Mouse (Mus musculus): ENCODE measurements around the gene Rif1.

Rif1 gene

GRCm38 (mm10) chr2:52072491-52073140 is at the start of gene Rif1:
Gene Rif1 (plus strand): TSS chr2:52072832.
- peak; percentile 90 to 94 for DNase-seq

DNA sequence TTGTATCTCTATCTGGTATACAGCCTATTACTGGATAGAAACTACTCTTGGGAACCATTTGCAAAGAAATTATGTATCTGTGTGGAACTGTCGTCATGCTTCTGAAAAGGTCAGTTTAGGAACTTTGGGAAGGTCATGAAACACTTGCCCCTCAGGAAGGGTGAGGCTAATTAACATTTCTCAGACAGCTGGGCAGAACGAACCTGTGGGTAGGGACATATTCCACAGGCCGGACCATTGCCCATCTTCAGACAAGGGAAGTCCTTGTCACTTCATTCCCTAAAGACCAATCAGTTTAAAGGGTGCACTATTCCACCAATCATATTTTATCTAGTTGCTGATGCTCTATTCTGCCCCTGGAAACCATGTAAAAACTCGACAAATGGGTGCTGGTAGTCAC is 45.6 kb upstream of the Rif1 start:
- DNase-seq: no peak

DNA sequence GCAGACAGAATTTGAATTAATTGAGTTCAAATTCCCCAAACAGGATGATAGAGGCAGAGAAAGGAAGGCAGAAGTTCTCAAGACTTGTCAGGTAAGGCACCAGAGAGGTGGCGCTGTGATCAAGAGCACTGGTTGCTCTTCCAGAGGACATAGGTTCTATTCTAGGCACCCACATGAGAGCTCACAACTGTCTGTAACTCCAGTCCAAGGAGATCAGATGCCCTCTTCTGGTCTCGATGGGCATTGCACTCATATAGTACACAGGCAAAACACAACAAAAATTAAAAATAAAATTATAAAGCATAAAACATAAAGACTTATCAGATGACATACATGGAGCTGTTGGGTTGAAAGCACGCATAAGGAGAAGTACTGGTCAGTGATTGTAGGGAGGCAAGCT is 43.2 kb upstream of the Rif1 start:
- no peak for DNase-seq

DNA sequence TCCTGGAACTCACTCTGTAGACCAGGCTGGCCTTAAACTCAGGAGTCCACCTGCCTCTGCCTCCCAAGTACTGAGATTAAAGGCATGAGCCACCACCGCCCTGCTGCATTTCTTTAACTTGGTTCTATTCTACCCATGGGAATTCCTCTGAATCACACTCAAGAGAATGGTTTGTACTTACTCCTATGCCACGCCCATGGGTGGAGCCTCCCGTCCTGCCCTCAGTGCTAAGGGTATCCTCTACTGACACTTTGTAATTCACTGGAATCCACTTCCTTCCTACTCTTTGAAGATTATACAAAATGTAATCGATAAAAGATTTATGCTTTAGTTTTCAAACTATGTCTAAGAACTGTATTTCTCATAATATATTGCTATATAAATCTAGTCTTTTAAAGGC is 41.1 kb upstream of the Rif1 start:
- no peak for DNase-seq

DNA sequence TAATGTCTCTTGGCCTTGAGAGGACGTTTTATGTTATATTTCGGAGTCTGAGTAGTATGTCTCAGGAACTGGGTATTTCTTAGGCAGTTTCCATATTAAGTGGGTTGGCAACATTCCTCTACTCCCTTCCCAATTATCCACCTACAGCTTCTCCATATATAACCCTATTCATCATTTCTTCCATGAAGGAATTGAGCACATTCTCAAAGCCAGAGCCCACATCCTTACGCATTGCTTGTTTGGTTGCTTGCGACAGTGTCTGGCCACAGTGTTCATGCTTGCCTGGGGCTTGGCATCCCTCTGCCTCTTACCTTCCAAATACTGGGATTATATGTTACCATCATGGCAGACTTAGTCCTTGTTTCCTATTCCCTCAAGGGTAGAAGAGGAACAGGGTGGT is 38.0 kb upstream of the Rif1 start:
- no peak for DNase-seq

- DNase-seq: no peak
Observed at GRCm38 (mm10) chr2:52035144-52035543, 37.5 kb upstream of the Rif1 start.

GRCm38 (mm10) chr2:52036929-52037595 is 35.6 kb upstream of the Rif1 start:
- no peak for DNase-seq

DNA sequence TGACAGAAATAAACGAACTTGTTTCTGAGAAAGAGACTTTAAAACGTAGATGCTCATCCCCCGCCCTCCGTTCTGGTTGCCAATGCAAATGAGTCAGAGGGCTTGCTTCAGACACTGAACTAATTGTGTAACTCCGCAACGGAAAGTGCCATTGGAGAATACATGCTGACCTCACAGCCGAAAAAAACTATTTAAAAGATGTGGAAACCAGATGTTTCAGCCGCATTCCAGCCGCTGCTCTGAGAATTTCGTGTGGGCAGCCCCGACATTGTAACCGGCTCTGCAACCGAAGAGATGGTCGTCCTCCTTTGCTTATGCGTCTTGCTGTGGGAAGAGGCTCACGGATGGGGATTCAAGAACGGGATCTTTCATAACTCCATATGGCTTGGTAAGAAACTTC is 34.8 kb upstream of the Rif1 start, which contains the start of gene Tnfaip6:
TSS of gene Tnfaip6 (plus strand) at position 128 of the 400 bp plus-strand sequence.
- peak; percentile 56 to 62 for DNase-seq

GRCm38 (mm10) chr2:52038558-52038957 is 34.1 kb upstream of the Rif1 start:
- no peak for DNase-seq

DNA sequence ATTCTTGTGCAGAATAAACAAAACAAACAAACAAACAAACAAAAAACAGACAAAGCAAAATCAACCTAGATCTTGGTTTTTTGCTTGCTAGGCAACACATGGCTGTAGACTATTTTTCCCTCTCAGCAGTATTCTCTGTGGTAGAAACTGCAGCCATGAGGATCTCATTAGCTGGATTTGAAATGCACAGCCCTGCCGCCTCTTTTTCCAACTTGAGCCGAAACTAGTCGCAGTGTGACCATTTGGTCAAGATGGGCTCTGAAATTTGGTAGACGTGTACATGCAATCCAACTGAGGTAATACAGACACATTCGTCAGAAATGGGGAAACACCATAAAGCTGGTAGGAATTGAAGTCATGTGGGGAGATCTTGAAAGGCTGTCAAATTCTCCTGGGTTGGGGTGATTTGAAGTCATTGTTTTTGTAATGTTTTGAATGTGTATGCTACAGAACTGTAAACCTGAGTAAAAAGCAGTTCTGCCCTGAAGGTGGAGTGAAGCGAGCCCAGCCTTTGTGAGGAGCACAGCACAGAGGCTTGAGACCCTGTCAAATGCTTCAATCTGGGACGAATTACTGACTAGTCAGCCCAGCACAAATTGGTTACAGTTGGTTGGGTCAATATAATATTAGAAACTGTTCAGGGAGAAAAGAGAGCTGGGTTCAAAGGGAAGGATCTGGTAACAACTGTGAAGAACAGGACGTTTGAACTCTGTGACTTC is 33.4 kb upstream of the Rif1 start:
- no peak for DNase-seq

DNA sequence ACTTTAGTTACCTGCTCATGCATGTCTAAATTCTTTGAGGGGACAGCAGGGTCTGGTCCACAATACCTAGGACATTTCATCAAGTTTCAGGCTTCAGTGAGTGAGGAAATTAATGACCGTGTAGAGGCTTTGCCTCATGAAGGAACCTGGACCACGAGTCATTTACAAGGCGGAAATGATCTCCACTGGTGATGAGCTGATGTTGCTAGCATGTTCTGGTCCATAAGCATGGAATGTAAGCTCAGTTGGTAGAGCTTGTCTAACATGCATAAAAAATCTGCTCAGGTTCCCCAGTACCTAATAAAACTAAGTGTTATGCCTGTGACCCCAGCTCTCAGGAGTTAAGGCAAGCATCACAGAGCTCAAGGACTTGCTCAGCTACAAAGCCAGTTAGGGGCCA is 30.5 kb upstream of the Rif1 start:
- DNase-seq: no peak

DNA sequence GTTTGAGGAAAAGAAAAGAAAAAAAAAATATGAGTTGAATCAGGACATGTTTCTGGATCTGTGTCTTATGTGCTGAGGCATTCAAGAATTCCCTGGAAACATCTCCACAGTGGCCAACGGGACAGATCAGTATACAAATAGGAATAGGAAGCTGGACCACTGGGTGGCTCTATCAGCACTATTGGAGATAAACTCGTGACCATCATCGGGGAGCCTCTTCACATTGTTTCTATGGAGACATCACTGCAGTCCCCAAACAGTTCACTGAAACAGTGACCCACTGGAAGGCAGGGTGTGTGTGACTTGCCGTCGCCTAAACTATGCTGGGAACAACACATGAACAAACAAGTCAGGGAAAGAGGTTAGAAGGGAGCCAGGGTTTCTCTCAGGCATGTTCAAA is 29.9 kb upstream of the Rif1 start:
- DNase-seq: no peak

- DNase-seq: no peak
Observed at GRCm38 (mm10) chr2:52043485-52043884, 29.1 kb upstream of the Rif1 start.

DNA sequence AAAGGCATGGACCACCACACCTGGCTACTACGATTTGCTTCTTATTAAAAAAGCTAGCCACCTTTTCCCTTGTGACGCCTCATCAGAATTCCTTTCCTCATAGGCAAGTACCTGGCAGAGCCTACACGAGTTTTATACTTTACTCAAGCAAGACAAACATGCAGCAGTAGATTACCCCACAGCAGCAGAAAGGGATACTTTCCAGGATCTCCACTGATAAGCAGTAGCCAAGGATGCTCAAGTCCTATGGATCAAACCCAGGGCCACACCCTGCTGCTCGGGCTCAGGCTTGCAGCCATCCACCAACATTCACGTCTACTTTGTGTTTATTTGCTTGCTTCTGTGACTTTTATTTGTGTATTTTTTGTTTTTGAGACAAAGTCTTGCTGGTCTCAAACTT is 26.6 kb upstream of the Rif1 start:
- no peak for DNase-seq

- no peak for DNase-seq
Observed at GRCm38 (mm10) chr2:52050823-52051222, 21.8 kb upstream of the Rif1 start.

DNA sequence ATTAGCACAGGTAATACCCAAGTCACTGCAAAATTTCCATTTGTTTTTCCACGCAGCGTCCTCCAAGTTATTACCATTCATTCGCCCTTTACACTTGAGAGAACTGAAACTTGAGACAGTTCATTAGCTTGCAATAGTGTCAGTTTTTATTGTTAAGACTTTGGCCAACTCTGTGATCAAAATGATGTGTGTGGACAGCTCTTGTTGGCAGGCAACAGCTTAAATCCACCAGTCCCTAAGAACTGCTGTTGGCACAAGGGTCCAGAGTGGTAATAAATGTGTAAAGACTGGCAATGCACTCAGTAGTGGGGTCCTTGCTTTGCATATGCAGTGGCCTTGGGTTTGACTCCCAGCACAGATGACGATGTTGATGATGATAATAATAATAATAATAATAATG is 20.3 kb upstream of the Rif1 start:
- DNase-seq: no peak

GRCm38 (mm10) chr2:52053502-52053901 is 19.1 kb upstream of the Rif1 start:
- DNase-seq: no peak

DNA sequence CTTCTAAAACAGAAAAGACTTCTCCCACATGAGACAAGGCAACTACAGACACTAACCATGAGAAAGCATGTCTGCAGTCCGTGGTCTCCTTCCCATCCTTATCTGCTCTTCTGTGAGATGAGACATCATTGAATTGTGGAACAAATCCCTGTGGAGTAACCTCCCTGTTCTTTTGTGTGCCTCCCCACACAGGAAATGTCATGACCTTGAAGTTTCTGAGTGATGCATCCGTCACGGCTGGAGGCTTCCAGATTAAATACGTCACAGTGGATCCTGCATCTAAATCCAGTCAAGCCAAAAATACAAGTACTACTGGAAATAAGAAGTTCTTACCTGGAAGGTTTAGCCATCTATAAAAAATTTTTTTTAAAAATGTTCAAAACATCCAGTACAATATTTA is 17.0 kb upstream of the Rif1 start:
- DNase-seq: no peak

GRCm38 (mm10) chr2:52057099-52057498 is 15.5 kb upstream of the Rif1 start:
- DNase-seq: no peak

DNA sequence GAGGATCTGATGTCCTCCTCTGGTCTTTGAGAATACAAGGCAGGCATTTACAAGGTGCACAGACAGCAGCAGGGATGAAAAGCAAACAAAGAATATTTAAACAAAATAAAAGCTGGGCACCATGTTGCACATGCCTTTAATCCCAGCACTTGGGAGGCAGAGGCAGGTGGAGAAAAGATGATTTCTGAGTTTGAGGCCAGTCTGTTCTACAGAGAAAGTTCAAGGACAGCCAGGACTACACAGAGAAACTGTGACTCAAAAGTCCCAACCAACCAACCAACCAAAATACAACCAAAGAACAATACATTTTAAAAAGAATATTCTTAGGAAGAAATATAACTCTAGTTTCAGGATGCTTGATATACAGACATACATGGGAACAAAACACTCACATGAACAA is 15.0 kb upstream of the Rif1 start:
- DNase-seq: no peak

DNA sequence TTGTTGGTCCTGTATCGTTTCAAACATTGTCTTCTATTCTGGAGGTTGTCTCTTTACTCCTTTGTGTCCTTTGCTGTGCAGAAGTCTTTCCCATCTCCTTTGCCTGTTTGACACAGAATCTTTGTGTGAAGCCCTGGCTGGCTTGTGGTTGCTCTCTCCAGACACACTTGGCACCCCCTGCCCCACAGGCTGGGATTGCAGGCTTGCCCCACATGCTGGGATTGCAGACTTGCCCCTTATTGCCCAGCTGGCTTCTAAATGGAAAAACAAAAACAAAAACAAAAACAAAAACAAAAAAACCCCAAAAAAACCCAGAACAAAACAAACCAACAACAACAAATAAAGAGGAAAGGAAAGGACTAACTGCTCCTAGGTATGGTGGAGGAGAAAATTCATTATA is 4.0 kb upstream of the Rif1 start:
- no peak for DNase-seq

- DNase-seq: no peak
Observed at GRCm38 (mm10) chr2:52070816-52071215, 1.8 kb upstream of the Rif1 start.

- no peak for DNase-seq
Observed at GRCm38 (mm10) chr2:52071241-52071991, 1.2 kb upstream of the Rif1 start.

All from lung, postnatal 4 days (tissue).